Comparison of ENCODE assay signal across 12 mouse cellular contexts in the genomic region with DNA sequence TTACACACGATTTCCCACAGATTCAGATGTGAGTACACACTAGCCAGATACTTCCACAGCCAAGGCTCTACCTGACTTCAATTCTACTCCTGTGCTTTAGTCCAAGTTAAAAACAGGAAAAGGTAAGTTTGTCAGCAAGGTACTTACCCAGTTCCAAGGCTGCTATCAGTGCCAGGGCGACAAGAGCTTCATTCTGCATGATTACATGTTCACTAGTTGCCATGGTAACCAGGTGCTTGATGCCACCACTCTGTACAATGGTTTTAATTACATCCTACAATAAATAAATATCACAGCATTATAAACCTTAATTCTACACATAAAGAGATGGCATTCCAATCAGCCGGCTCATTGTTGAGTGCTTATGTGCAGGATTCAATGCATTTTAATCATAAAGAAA.
"Had no signal": no experiment of that assay in that cellular context is flagged by ENCODE, and none has a peak within 500 bp of the region (broad histone marks: within the 10 kb centered on the region; RNA-seq: fewer than 3 reads in every experiment).

No protein-coding gene starts in this region.

- H3K4me1 ChIP-seq: kidney, embryonic 15.5 days; liver, embryonic 13.5 days had no signal

- H3K9ac ChIP-seq: kidney, embryonic 15.5 days; liver, embryonic 13.5 days; midbrain, embryonic 13.5 days had no signal

- ATAC-seq: midbrain, embryonic 13.5 days had no signal

- H3K27me3 ChIP-seq: kidney, embryonic 15.5 days; liver, embryonic 13.5 days; midbrain, embryonic 13.5 days had no signal

- H3K4me2 ChIP-seq: kidney, embryonic 15.5 days; liver, embryonic 13.5 days; midbrain, embryonic 13.5 days had no signal

- H3K9me3 ChIP-seq: kidney, embryonic 15.5 days; liver, embryonic 13.5 days; midbrain, embryonic 13.5 days had no signal

- H3K4me3 ChIP-seq: kidney, embryonic 15.5 days; left cerebral cortex, adult 2 months; liver, embryonic 13.5 days; midbrain, embryonic 13.5 days had no signal

- DNase-seq: kidney, postnatal 10 days; kidney, postnatal 36 days; layer of hippocampus, postnatal 36 days; liver, embryonic 13.5 days; lung, adult 2 months; lung, postnatal 14 days; lung, postnatal 4 days; thymus, adult 18-20 months; thymus, postnatal 36 days had no signal

- H3K27ac ChIP-seq: kidney, embryonic 15.5 days; left cerebral cortex, adult 2 months; liver, embryonic 13.5 days; midbrain, embryonic 13.5 days had no signal
